Mouse (Mus musculus): Measurements from ENCODE around the gene Mogat1. TPM values are rescaled to one million over a fixed set of nuclear protein-coding genes. Genes with fewer than 3 reads are reported as not detected.

Gene Mogat1
- polyA plus RNA-seq, 1 experiment, result not detected

- TF ChIP-seq MAX (IDR thresholded peaks at IDR 0.05; ENCODE audit: low read depth), result no peak
- no peak for TF ChIP-seq TCF12 (IDR thresholded peaks at IDR 0.05; ENCODE audit: insufficient read depth, poor library complexity, severe bottlenecking)
- TF ChIP-seq REST (IDR thresholded peaks at IDR 0.05; ENCODE audit: insufficient read depth, insufficient read length), result no peak
- no peak for TF ChIP-seq POLR2AphosphoS2 (IDR thresholded peaks at IDR 0.05; ENCODE audit: insufficient read length, low read depth)
- no peak for TF ChIP-seq USF1 (IDR thresholded peaks at IDR 0.05; ENCODE audit: low read depth)
- TF ChIP-seq TCF3 (IDR thresholded peaks at IDR 0.05; ENCODE audit: insufficient read length, low read depth), result no peak
- TF ChIP-seq E2F4 (IDR thresholded peaks at IDR 0.05; ENCODE audit: insufficient read depth), result no peak
- TF ChIP-seq POLR2A (IDR thresholded peaks at IDR 0.05; ENCODE audit: insufficient read length, low read depth), result no peak
- no peak for TF ChIP-seq MYOD1 (IDR thresholded peaks at IDR 0.05; ENCODE audit: control insufficient read depth in 1 of 3, insufficient read length in 2 of 3, low read depth in 2 of 3)
- no peak for TF ChIP-seq SRF (IDR thresholded peaks at IDR 0.05; ENCODE audit: control insufficient read depth, insufficient read length, low read depth)
- no peak for TF ChIP-seq MYOG (IDR thresholded peaks at IDR 0.05; ENCODE audit: control insufficient read depth in 1 of 3, insufficient read depth in 1 of 3, insufficient read length in 2 of 3, low read depth in 2 of 3)
- H3K4me3 ChIP-seq, result no peak overlapping the region
These were observed 57.2 kb downstream of the Mogat1 start for GRCm38 (mm10) chr1:78567834-78568507.

GRCm38 (mm10) chr1:78569617-78570016, 58.8 kb downstream of the Mogat1 start:
- Histone ChIP-seq H3K4me2 (ENCODE audit: low read depth) (no peak overlapping the region), H3ac (ENCODE audit: control insufficient read depth, insufficient read length) (no peak overlapping the region)
- TF ChIP-seq TCF3 (IDR thresholded peaks at IDR 0.05; ENCODE audit: insufficient read length, low read depth) (no peak), MYOG (IDR thresholded peaks at IDR 0.05; ENCODE audit: control insufficient read depth in 1 of 3, insufficient read depth in 1 of 3, insufficient read length in 2 of 3, low read depth in 2 of 3) (no peak), POLR2A (IDR thresholded peaks at IDR 0.05; ENCODE audit: insufficient read length, low read depth) (no peak), USF1 (IDR thresholded peaks at IDR 0.05; ENCODE audit: low read depth) (no peak), CEBPB (IDR thresholded peaks at IDR 0.05; ENCODE audit: insufficient read depth, poor library complexity, severe bottlenecking) (no peak)

More at GRCm38 (mm10) chr1:78567834-78568507, 57.2 kb downstream of the Mogat1 start:
- no peaks in the 10 kb centered on the region for H3K79me2 ChIP-seq (ENCODE audit: control insufficient read depth, insufficient read depth)
- H3K27me3 ChIP-seq (ENCODE audit: control insufficient read depth, insufficient read depth, insufficient read length), result no peaks in the 10 kb centered on the region
- H3ac ChIP-seq (ENCODE audit: control insufficient read depth, insufficient read length), result no peak overlapping the region
- H3K36me3 ChIP-seq (ENCODE audit: control insufficient read depth, insufficient read depth), result no peaks in the 10 kb centered on the region
- peak overlapping the region; percentile 50 for H3K4me2 ChIP-seq (ENCODE audit: low read depth)

GRCm38 (mm10) chr1:78585080-78585479, 74.3 kb downstream of the Mogat1 start:
- Histone ChIP-seq H3ac (ENCODE audit: control insufficient read depth, insufficient read length) (no peak overlapping the region), H3K4me3 (no peak overlapping the region), H3K79me2 (ENCODE audit: control insufficient read depth, insufficient read depth) (no peaks in the 10 kb centered on the region), H3K27me3 (ENCODE audit: control insufficient read depth, insufficient read depth, insufficient read length) (no peaks in the 10 kb centered on the region), H3K36me3 (ENCODE audit: control insufficient read depth, insufficient read depth) (no peaks in the 10 kb centered on the region), H3K4me2 (ENCODE audit: low read depth) (no peak overlapping the region)
- TF ChIP-seq SRF (IDR thresholded peaks at IDR 0.05; ENCODE audit: control insufficient read depth, insufficient read length, low read depth), result no peak
- TF ChIP-seq MYOG (IDR thresholded peaks at IDR 0.05; ENCODE audit: control insufficient read depth in 1 of 3, insufficient read depth in 1 of 3, insufficient read length in 2 of 3, low read depth in 2 of 3), result no peak
- no peak for TF ChIP-seq POLR2A (IDR thresholded peaks at IDR 0.05; ENCODE audit: insufficient read length, low read depth)
- TF ChIP-seq USF1 (IDR thresholded peaks at IDR 0.05; ENCODE audit: low read depth), result no peak
- TF ChIP-seq TCF12 (IDR thresholded peaks at IDR 0.05; ENCODE audit: insufficient read depth, poor library complexity, severe bottlenecking), result no peak

More at GRCm38 (mm10) chr1:78569617-78570016, 58.8 kb downstream of the Mogat1 start:
- Histone ChIP-seq H3K79me2 (ENCODE audit: control insufficient read depth, insufficient read depth) (no peaks in the 10 kb centered on the region), H3K27me3 (ENCODE audit: control insufficient read depth, insufficient read depth, insufficient read length) (no peaks in the 10 kb centered on the region), H3K4me3 (no peak overlapping the region), H3K36me3 (ENCODE audit: control insufficient read depth, insufficient read depth) (no peaks in the 10 kb centered on the region)

GRCm38 (mm10) chr1:78586986-78587385, 76.2 kb downstream of the Mogat1 start:
- Histone ChIP-seq H3ac (ENCODE audit: control insufficient read depth, insufficient read length) (no peak overlapping the region), H3K36me3 (ENCODE audit: control insufficient read depth, insufficient read depth) (no peaks in the 10 kb centered on the region), H3K79me2 (ENCODE audit: control insufficient read depth, insufficient read depth) (no peaks in the 10 kb centered on the region), H3K4me2 (ENCODE audit: low read depth) (peak overlapping the region; percentile 16), H3K27me3 (ENCODE audit: control insufficient read depth, insufficient read depth, insufficient read length) (no peaks in the 10 kb centered on the region), H3K4me3 (no peak overlapping the region)
- TF ChIP-seq E2F4 (IDR thresholded peaks at IDR 0.05; ENCODE audit: insufficient read depth), result no peak
- TF ChIP-seq USF1 (IDR thresholded peaks at IDR 0.05; ENCODE audit: low read depth), result no peak
- no peak for TF ChIP-seq POLR2A (IDR thresholded peaks at IDR 0.05; ENCODE audit: insufficient read length, low read depth)
- TF ChIP-seq POLR2AphosphoS2 (IDR thresholded peaks at IDR 0.05; ENCODE audit: insufficient read length, low read depth), result no peak
- no peak for TF ChIP-seq REST (IDR thresholded peaks at IDR 0.05; ENCODE audit: insufficient read depth, insufficient read length)
- TF ChIP-seq SRF (IDR thresholded peaks at IDR 0.05; ENCODE audit: control insufficient read depth, insufficient read length, low read depth), result no peak
- no peak for TF ChIP-seq MYOD1 (IDR thresholded peaks at IDR 0.05; ENCODE audit: control insufficient read depth in 1 of 3, insufficient read length in 2 of 3, low read depth in 2 of 3)
- TF ChIP-seq MAX (IDR thresholded peaks at IDR 0.05; ENCODE audit: low read depth), result no peak
- TF ChIP-seq MYOG (IDR thresholded peaks at IDR 0.05; ENCODE audit: control insufficient read depth in 1 of 3, insufficient read depth in 1 of 3, insufficient read length in 2 of 3, low read depth in 2 of 3), result no peak
- TF ChIP-seq CEBPB (IDR thresholded peaks at IDR 0.05; ENCODE audit: insufficient read depth, poor library complexity, severe bottlenecking), result no peak
- no peak for TF ChIP-seq TCF3 (IDR thresholded peaks at IDR 0.05; ENCODE audit: insufficient read length, low read depth)
- no peak for TF ChIP-seq TCF12 (IDR thresholded peaks at IDR 0.05; ENCODE audit: insufficient read depth, poor library complexity, severe bottlenecking)

Other genes with a start within 250 kb of the Mogat1 start
- 0.10 TPM for gene Sgpp2, start 200.6 kb upstream of the Mogat1 start, polyA plus RNA-seq (2012; fragmentation: generic; extraction: Trizol)
- 77.5 TPM for gene Farsb, start 22.1 kb upstream of the Mogat1 start, polyA plus RNA-seq (2012; fragmentation: generic; extraction: Trizol)
- gene BC035947, start 1.2 kb downstream of the Mogat1 start, polyA plus RNA-seq (2012; fragmentation: generic; extraction: Trizol), result not detected
- 106 TPM for gene Acsl3, start 146.8 kb downstream of the Mogat1 start, polyA plus RNA-seq (2012; fragmentation: generic; extraction: Trizol)
- 3.0 TPM for gene Utp14b, start 147.0 kb downstream of the Mogat1 start, polyA plus RNA-seq (2012; fragmentation: generic; extraction: Trizol)